Mouse (Mus musculus): ENCODE data around the gene Olfr589. TPM values are rescaled to one million over a fixed set of nuclear protein-coding genes. Genes with fewer than 3 reads are reported as not detected.

Gene Olfr589
- not detected for polyA plus RNA-seq (2014; fragmentation: Illumina TruSeq; extraction: RNeasy Lipid Tissue Mini Kit (QIAGEN cat#74804); ENCODE audit: low read depth, low replicate concordance)

DNA sequence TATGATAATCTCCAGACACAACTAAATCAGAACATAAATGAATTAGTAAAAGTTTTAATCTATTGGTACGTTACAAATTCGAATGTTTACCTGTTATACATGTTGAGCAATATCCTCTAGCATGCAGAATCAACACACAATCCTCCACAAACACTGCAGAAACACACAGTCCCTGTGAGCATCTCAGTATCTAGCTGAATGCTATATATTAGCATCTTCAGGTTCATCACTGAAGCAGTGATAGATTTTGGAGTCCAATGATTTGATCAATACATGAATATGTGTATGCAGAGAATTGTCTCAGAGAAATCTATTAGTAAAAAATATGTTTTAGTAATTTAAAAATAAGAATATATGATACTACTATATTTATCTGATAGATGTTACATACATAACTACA lies at the start of gene Olfr589:
Olfr589 (minus strand) TSS at position 101 of the 400 bp plus-strand sequence.

DNA sequence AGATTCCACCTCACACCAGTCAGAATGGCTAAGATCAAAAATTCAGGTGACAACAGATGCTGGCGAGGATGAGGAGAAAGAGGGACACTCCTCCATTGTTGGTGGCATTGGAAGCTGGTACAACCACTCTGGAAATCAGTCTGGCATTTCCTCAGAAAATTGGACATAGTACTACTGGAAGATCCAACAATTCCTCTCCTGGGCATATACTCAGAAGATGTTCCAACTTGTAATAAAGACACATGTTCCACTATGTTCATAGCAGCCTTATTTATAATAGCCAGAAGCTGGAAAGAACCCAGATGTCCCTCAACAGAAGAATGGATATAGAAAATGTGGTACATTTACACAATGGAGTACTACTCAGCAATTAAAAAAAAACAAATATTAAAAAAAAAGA lies 28.3 kb upstream of the Olfr589 start, which contains the start of gene Olfr592:
Olfr592 (plus strand) TSS at position 301 of the 400 bp plus-strand sequence.

DNA sequence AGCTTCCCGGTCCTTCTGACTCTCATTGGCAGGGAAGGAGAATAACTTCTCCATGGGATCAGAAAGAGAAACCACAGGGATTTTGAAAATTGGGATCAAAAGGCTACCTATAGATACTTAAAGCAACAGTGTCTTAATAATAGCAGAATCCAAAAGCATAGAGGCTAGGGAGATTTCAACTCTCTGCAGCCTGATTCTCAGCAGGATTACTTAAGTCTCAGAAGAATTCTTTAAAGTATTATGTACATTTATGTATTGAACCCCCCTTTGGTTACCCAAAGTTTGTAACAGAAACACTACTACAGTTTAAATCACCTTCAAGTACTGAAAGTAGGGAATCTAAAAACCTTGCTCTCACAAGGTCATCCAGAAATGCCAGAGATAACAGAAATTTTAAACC lies 22.1 kb upstream of the Olfr589 start, which contains the start of gene Olfr591:
Olfr591 (minus strand) TSS at position 101 of the 400 bp plus-strand sequence.

DNA sequence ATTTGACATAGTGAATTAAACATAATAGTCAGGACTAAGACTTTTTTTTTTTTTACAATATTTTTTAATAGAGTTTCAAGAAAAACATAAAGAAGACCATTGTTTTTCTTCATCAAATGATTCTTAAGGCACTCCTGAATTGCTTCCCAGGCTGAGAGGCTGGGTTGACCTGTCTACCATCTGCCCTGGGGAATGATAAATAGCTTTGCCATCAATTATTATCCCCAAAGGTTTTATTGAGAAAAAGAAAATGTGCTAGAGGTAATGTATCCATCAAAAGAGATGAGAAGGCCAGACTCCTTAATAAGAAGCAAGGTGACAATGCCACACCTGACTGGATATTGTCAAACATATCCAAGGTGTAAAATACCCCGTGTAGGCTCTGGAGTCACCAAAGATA lies 15.6 kb downstream of the Olfr589 start, which contains the start of gene Olfr588-ps1:
Olfr588-ps1 (plus strand) TSS at position 301 of the 400 bp plus-strand sequence.

DNA sequence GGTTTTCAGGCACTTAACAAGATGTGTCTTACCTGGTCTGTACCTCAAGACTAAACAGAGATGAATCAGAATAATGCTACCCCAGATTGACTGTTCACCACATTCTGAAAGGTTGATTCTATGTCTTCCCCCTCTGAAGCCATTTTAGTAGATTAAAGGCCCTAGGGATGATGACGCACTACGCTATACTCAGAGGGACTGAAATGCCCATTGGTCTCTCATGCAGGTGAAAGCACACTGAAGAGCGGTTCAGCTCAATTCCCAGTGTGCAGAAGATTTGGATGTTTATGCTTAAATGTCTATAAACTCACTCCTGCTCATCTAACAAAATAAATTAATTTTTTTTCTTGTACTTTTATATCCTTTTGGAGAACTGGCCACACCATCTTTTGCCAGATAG lies 30.6 kb downstream of the Olfr589 start, which contains the start of gene Olfr586:
Olfr586 (minus strand) TSS at position 101 of the 400 bp plus-strand sequence.

Other genes with a start within 250 kb of the Olfr589 start
- not detected for gene Olfr571, start 238.8 kb downstream of the Olfr589 start, polyA plus RNA-seq (2014; fragmentation: Illumina TruSeq; extraction: RNeasy Lipid Tissue Mini Kit (QIAGEN cat#74804); ENCODE audit: low read depth, low replicate concordance)
- not detected for gene Olfr572, start 231.9 kb downstream of the Olfr589 start, polyA plus RNA-seq (2014; fragmentation: Illumina TruSeq; extraction: RNeasy Lipid Tissue Mini Kit (QIAGEN cat#74804); ENCODE audit: low read depth, low replicate concordance)
- not detected for gene Olfr573-ps1, start 213.8 kb downstream of the Olfr589 start, polyA plus RNA-seq (2014; fragmentation: Illumina TruSeq; extraction: RNeasy Lipid Tissue Mini Kit (QIAGEN cat#74804); ENCODE audit: low read depth, low replicate concordance)
- not detected for gene Olfr574, start 207.9 kb downstream of the Olfr589 start, polyA plus RNA-seq (2014; fragmentation: Illumina TruSeq; extraction: RNeasy Lipid Tissue Mini Kit (QIAGEN cat#74804); ENCODE audit: low read depth, low replicate concordance)
- gene Olfr575, start 197.6 kb downstream of the Olfr589 start, polyA plus RNA-seq (2014; fragmentation: Illumina TruSeq; extraction: RNeasy Lipid Tissue Mini Kit (QIAGEN cat#74804); ENCODE audit: low read depth, low replicate concordance) = not detected
- gene Olfr576, start 193.7 kb downstream of the Olfr589 start, polyA plus RNA-seq (2014; fragmentation: Illumina TruSeq; extraction: RNeasy Lipid Tissue Mini Kit (QIAGEN cat#74804); ENCODE audit: low read depth, low replicate concordance) = not detected
- not detected for gene Olfr577, start 180.4 kb downstream of the Olfr589 start, polyA plus RNA-seq (2014; fragmentation: Illumina TruSeq; extraction: RNeasy Lipid Tissue Mini Kit (QIAGEN cat#74804); ENCODE audit: low read depth, low replicate concordance)
- gene Olfr578, start 167.0 kb downstream of the Olfr589 start, polyA plus RNA-seq (2014; fragmentation: Illumina TruSeq; extraction: RNeasy Lipid Tissue Mini Kit (QIAGEN cat#74804); ENCODE audit: low read depth, low replicate concordance) = not detected
- not detected for gene Olfr582, start 118.3 kb downstream of the Olfr589 start, polyA plus RNA-seq (2014; fragmentation: Illumina TruSeq; extraction: RNeasy Lipid Tissue Mini Kit (QIAGEN cat#74804); ENCODE audit: low read depth, low replicate concordance)
- not detected for gene Olfr583, start 105.1 kb downstream of the Olfr589 start, polyA plus RNA-seq (2014; fragmentation: Illumina TruSeq; extraction: RNeasy Lipid Tissue Mini Kit (QIAGEN cat#74804); ENCODE audit: low read depth, low replicate concordance)
- gene Olfr584, start 74.5 kb downstream of the Olfr589 start, polyA plus RNA-seq (2014; fragmentation: Illumina TruSeq; extraction: RNeasy Lipid Tissue Mini Kit (QIAGEN cat#74804); ENCODE audit: low read depth, low replicate concordance) = not detected
- gene Olfr585, start 58.6 kb downstream of the Olfr589 start, polyA plus RNA-seq (2014; fragmentation: Illumina TruSeq; extraction: RNeasy Lipid Tissue Mini Kit (QIAGEN cat#74804); ENCODE audit: low read depth, low replicate concordance) = not detected
- not detected for gene Olfr586, start 30.7 kb downstream of the Olfr589 start, polyA plus RNA-seq (2014; fragmentation: Illumina TruSeq; extraction: RNeasy Lipid Tissue Mini Kit (QIAGEN cat#74804); ENCODE audit: low read depth, low replicate concordance)
- gene Olfr588-ps1, start 15.5 kb downstream of the Olfr589 start, polyA plus RNA-seq (2014; fragmentation: Illumina TruSeq; extraction: RNeasy Lipid Tissue Mini Kit (QIAGEN cat#74804); ENCODE audit: low read depth, low replicate concordance) = not detected
- gene Olfr591, start 22.0 kb upstream of the Olfr589 start, polyA plus RNA-seq (2014; fragmentation: Illumina TruSeq; extraction: RNeasy Lipid Tissue Mini Kit (QIAGEN cat#74804); ENCODE audit: low read depth, low replicate concordance) = not detected
- not detected for gene Olfr592, start 28.4 kb upstream of the Olfr589 start, polyA plus RNA-seq (2014; fragmentation: Illumina TruSeq; extraction: RNeasy Lipid Tissue Mini Kit (QIAGEN cat#74804); ENCODE audit: low read depth, low replicate concordance)
- not detected for gene Olfr593, start 55.5 kb upstream of the Olfr589 start, polyA plus RNA-seq (2014; fragmentation: Illumina TruSeq; extraction: RNeasy Lipid Tissue Mini Kit (QIAGEN cat#74804); ENCODE audit: low read depth, low replicate concordance)
- not detected for gene Olfr594, start 60.6 kb upstream of the Olfr589 start, polyA plus RNA-seq (2014; fragmentation: Illumina TruSeq; extraction: RNeasy Lipid Tissue Mini Kit (QIAGEN cat#74804); ENCODE audit: low read depth, low replicate concordance)
- not detected for gene Usp17ld, start 96.1 kb upstream of the Olfr589 start, polyA plus RNA-seq (2014; fragmentation: Illumina TruSeq; extraction: RNeasy Lipid Tissue Mini Kit (QIAGEN cat#74804); ENCODE audit: low read depth, low replicate concordance)
- not detected for gene Olfr596, start 149.3 kb upstream of the Olfr589 start, polyA plus RNA-seq (2014; fragmentation: Illumina TruSeq; extraction: RNeasy Lipid Tissue Mini Kit (QIAGEN cat#74804); ENCODE audit: low read depth, low replicate concordance)
- gene Olfr597, start 160.0 kb upstream of the Olfr589 start, polyA plus RNA-seq (2014; fragmentation: Illumina TruSeq; extraction: RNeasy Lipid Tissue Mini Kit (QIAGEN cat#74804); ENCODE audit: low read depth, low replicate concordance) = not detected
- gene Olfr598, start 167.2 kb upstream of the Olfr589 start, polyA plus RNA-seq (2014; fragmentation: Illumina TruSeq; extraction: RNeasy Lipid Tissue Mini Kit (QIAGEN cat#74804); ENCODE audit: low read depth, low replicate concordance) = not detected
- not detected for gene Olfr599, start 179.6 kb upstream of the Olfr589 start, polyA plus RNA-seq (2014; fragmentation: Illumina TruSeq; extraction: RNeasy Lipid Tissue Mini Kit (QIAGEN cat#74804); ENCODE audit: low read depth, low replicate concordance)
- not detected for gene Olfr600, start 193.3 kb upstream of the Olfr589 start, polyA plus RNA-seq (2014; fragmentation: Illumina TruSeq; extraction: RNeasy Lipid Tissue Mini Kit (QIAGEN cat#74804); ENCODE audit: low read depth, low replicate concordance)
- gene Olfr601, start 206.3 kb upstream of the Olfr589 start, polyA plus RNA-seq (2014; fragmentation: Illumina TruSeq; extraction: RNeasy Lipid Tissue Mini Kit (QIAGEN cat#74804); ENCODE audit: low read depth, low replicate concordance) = not detected
- not detected for gene Olfr603, start 229.8 kb upstream of the Olfr589 start, polyA plus RNA-seq (2014; fragmentation: Illumina TruSeq; extraction: RNeasy Lipid Tissue Mini Kit (QIAGEN cat#74804); ENCODE audit: low read depth, low replicate concordance)

Measured in liver, adult 10 weeks (tissue).